Mouse (Mus musculus) layer of hippocampus, adult 9-10 months (tissue): ENCODE results near the gene Xirp1.
"Not testable (repeated sequence)": the region's sequence is repeated elsewhere in the genome, so short reads cannot be mapped to it uniquely, and the experiment has no call there.

ENCODE experiments used
- DNase-seq: peaks from one replicate; pipeline ENCODE4 v3.0.0; 2022; ENCODE audit warnings: low spot score

The Xirp1 gene

GRCm38 (mm10) chr9:120020285-120020890, 3.0 kb downstream of the Xirp1 start:
- peak; percentile 81 for DNase-seq

DNA sequence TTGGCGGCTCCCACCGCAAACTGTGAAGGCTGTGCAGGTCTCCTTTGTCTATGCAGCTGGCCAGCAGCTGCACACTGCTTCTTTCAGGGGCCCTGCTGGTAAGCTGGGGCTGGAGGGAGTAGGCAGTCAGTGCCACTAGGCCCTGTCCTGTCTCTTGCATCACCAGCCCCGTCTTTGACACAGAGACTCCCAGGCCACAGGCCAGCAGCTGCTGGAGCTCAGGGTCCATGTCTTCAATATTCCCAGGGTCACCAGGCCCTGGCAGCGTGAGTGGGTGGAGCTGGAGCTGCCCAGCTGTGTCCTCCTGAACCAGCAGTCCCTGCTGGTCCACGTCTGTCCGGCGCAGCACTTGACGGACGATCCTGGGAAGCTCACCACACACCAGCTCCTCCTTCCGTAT, 6.4 kb downstream of the Xirp1 start:
- no peak for DNase-seq

DNA sequence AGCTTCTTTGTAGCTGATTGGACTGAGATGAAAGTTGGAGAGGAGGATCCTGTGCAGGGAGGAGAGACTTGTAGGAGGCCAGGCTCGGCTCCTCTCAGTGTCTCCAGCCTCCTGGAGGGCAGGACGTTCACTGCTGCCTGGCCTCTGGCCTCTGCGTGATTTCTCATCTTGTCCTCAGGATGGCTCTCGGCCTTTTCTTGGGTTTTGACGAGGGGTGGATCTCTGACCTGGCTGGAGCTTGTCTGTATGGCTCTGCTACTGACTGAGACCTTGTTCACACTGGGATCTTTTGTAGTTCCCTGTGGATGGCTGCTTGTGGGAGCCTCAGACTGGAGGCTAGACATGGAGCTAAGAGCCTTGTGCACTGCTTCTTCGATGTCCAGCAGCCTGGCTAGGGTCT, 8.6 kb downstream of the Xirp1 start:
- DNase-seq, result no peak

DNA sequence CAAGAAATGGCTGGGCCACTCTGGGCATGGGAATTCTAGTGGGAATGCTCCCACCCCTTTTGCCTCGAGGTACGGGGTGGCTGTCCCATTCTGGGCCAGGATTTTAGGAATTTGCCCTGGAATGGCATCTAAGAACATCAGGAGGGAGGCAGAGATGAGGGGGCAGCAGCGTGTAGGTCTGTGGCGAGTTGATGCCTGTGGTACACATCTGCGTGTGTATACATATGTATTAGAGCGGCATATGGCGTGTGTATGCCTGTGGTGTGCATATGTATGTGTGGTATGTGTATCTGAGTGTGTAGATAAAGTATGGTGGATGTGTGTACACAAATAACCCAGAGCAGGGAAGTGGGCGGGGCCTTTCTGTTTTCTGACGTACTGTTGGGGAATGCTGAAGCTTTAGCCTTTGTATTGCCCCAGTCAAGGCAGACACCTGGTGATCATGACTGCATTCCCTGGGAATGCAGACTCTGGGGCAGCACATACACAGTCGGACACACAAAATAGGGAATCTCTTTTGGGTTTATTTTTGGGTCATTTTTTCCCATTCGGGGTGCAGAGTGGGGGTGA, 10.1 kb downstream of the Xirp1 start:
- no peak for DNase-seq

GRCm38 (mm10) chr9:120012781-120013180, 10.6 kb downstream of the Xirp1 start:
- DNase-seq, result no peak

DNA sequence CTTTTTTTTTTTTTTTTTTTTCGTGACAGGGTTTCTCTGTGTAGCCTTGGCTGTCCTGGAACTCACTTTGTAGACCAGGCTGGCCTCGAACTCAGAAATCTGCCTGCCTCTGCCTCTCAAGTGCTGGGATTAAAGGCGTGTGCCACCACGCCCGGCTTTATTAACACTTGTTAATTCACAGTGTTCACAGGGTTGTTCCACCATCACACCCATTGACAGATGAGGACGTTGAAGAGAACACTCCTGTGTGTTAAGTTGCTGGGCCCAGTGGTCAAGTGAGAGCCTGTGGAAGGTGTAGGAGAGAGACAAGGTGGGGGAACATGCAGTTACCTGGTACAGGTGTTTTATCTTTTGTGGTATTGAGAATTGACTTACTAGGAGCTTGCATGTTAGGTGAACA, 11.2 kb downstream of the Xirp1 start:
- DNase-seq, result not testable (repeated sequence)

GRCm38 (mm10) chr9:120011533-120011932, 11.9 kb downstream of the Xirp1 start:
- peak; percentile 73 for DNase-seq

GRCm38 (mm10) chr9:120010781-120011511, 12.5 kb downstream of the Xirp1 start:
- DNase-seq, result peak; percentile 82

DNA sequence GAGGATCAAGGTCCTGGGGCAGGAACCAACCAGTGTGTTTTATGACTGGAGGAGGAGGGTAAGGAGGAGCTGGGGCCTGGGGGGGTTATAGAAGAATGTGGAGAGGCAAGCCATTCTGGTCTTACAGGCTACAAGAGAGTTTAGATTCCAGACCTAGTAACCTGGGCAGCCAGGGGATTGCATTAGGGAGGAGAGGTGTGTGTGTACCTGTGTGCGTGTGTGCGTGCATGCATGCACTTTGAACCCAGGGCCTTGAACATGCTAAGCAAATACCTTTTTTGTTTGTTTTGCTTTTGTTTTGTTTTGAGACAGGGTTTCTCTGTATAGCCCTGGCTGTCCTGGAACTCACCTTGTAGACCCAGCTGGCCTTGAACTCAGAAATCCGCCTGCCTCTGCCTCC, 13.5 kb downstream of the Xirp1 start:
- no peak for DNase-seq

- no peak for DNase-seq
Observed at GRCm38 (mm10) chr9:120009226-120009841, 14.1 kb downstream of the Xirp1 start.

GRCm38 (mm10) chr9:120007833-120008232, 15.6 kb downstream of the Xirp1 start:
- no peak for DNase-seq

DNA sequence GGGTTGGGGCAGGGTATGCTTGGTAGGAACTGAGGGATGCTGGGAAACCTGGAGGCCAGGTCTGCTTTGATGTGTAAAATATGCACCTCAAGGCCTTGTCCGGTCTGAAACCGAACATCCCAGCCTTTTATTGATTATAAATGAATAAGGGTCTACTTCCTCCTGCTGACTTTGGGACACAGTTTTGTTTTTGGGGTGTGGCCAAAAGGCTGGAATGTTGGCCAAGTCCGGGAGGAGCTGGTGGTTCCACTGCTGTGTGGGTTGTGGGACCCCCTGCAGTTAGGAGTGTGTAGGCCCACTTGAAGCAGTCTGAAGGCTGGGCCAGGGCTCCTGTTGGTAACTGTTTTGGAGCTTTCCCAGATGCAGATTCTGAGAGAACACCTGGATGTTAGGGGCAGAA, 17.5 kb downstream of the Xirp1 start:
- no peak for DNase-seq

- DNase-seq, result no peak
Observed at GRCm38 (mm10) chr9:120002893-120003292, 20.5 kb downstream of the Xirp1 start.

DNA sequence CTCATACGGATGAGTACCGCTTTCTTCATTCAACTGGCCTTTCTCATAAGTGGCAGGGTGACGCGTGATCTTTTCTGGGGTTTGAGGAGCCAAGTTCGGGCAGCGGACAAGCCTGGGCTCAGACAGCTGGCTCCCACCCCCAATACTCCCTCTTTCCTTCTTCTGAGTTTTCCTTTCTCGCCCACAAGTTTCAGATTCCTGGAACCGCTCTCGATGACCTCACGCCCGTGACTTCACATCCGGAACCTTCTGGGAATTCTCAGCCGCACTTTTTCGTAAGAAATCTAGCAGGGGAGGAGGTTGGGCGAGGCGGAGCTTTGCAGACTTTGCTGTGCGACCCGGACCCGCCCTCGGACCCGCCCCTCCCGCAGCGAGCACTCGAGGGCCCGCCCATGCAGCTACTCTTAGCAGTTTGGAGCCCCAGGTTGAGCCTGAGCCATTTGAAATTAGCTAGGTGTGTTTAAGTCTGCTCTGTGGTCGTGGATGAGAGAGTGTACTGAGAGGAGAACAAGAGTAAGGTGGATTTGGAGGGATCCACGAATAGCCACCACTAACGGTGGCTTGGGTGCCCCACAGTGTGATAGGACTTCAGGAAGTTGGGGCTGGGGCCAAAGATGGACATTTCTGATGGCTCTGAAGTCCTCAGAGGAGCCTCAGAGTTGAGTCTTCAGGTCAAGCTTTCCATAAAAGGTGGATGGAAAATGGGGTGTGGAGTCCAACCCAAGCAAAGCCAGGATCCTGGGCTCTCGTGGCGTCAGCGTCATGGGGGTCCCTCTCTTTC, 21.3 kb downstream of the Xirp1 start:
- no peak for DNase-seq

DNA sequence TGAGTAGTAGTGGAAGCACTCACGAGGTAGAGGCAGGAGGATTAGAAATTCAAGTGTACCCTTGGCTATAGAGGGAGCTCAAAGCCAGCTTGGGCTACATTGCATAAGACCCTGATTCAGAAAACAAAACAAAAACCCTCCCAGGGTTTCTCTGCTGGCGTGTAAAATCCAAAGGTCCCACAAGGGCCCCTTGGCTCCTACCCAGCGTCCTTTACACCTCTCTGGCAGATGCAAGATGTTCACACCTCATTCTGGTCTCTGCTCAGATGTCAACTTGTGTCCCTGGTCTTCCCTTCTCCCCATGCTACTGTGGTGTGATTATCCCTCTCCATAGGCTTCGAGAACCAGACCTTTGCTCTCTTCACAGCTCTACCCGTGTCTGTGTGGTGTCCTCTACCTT, 22.6 kb downstream of the Xirp1 start:
- no peak for DNase-seq

- no peak for DNase-seq
Observed at GRCm38 (mm10) chr9:119999636-120000035, 23.8 kb downstream of the Xirp1 start.

DNA sequence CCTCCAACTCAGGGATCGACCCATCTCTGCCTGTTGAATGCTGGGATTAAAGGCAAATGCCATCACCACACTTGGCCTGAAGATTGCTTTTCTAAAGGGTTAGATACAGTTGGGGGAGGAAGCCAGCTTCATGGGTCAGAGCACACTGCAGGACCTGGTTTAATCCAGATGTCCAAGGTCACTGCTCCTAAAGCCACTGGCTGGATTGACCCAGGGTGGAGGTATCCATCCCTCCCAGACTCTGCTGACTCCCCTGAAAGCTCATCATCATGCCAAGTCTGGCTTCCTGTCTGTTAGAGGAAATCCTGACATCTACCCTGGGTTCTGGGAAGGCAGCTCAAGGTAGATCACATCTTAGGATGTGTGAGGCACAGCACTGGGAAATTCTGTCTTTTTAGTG, 24.6 kb downstream of the Xirp1 start:
- no peak for DNase-seq

DNA sequence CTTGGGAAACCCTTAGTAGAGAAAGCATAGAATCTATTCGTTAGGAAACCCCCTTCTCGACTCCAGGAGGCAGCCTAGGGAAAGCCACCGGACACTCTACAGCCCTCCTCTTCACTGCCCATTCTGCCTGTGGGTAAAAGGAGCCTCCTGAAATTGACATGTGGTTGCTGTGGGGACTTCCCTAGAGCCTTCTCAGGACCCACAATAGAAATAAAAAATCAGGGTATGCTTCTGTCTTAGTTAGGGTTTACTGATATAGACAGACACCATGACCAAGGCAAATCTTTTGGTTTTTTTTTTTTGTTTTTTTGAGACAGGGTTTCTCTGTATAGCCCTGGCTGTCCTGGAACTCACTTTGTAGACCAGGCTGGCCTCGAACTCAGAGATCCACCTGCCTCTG, 27.3 kb downstream of the Xirp1 start:
- DNase-seq, result no peak

DNA sequence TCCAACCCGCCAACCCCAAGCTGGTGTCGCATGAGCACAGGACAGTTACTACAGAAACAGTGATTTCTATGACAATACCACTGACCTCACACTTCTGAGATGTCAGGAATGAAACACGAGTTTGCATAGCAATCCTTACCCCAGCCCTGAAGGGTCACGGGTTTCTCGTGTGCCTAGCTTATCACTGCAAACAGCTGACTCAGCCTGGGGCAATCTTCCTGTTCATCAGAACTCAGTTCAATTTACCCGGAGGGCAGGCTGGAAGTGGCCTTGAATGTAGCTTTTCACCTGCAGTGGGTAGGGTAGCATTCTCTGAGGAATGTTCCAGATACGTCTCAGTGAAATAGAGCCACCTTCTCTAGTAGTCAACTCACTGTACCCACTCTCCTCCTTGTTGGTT, 29.2 kb downstream of the Xirp1 start:
- DNase-seq, result no peak

DNA sequence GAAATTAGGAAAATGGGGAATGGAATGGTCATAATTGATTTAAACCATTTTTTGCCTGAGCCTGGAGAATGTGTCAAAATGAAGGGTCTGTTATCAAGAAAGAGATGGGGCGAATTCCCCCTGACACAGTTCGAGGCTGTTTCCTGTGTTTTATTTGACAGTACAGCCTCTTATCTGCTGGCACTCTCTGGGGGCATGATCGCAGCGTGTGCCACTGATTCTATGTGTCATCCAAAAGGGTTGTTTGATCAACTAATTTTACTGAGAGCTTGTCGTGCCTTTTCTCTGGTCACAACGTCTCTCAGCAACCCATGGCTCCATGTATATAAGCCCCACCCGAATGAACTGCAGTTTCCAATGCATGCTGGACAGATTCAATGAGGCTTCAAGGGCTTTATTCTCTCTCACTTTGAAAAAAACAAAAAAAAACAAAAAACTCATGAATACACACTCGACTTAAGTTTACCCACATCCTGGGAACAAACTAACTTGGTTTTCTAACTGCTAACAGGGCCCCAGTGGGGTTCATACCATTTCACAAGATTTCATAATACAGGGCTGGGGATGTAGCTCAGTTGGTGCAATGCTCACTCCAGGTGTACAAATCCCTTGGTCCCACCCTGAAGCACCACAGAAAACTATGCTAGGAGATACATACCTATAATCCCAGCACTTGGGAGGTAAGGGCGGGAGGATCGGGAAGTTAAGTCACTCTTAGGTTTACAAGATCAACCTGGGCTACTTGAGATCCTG, 30.1 kb downstream of the Xirp1 start:
- no peak for DNase-seq

- DNase-seq, result no peak
Observed at GRCm38 (mm10) chr9:119991310-119991709, 32.1 kb downstream of the Xirp1 start.

DNA sequence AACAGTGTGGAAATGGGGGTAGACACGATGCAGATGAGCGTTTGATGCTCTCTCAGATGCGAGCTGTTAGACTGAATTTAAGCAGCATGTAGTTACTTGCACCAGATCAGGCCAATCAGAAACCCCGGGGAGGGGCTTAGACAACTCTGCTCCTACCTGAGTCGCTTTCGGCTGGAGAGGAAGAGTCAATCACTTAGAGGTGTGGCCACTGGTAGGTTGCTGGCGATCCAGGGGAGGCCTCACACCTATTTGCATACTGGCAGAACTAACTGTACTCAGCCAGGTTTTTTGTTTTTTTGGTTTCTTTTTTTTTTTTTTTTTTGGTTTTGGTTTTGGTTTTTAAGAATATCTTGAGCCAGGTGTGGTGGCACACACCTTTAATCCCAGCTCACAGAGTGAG, 35.1 kb downstream of the Xirp1 start:
- no peak for DNase-seq
